Mouse (Mus musculus) adrenal gland, postnatal 25 days (tissue): Measurements from ENCODE around the gene Kcnip2. TPM values are rescaled to one million over a fixed set of nuclear protein-coding genes. Genes with fewer than 3 reads are reported as not detected.
"Not testable (repeated sequence)": the region's sequence is repeated elsewhere in the genome, so short reads cannot be mapped to it uniquely, and the experiment has no call there.

Source experiments
- DNase-seq: peaks from one replicate; pipeline ENCODE4 v3.0.0; 2021; ENCODE audit warnings: mixed read lengths
- total RNA-seq: library from RNA; stranded (reverse); gene quantifications from 2 replicates; pipeline ENCODE4 v1.2.3, GENCODE M21; 2021

Gene Kcnip2
- total RNA-seq, 1 experiment from 2014 or later = 0.27 TPM

DNA sequence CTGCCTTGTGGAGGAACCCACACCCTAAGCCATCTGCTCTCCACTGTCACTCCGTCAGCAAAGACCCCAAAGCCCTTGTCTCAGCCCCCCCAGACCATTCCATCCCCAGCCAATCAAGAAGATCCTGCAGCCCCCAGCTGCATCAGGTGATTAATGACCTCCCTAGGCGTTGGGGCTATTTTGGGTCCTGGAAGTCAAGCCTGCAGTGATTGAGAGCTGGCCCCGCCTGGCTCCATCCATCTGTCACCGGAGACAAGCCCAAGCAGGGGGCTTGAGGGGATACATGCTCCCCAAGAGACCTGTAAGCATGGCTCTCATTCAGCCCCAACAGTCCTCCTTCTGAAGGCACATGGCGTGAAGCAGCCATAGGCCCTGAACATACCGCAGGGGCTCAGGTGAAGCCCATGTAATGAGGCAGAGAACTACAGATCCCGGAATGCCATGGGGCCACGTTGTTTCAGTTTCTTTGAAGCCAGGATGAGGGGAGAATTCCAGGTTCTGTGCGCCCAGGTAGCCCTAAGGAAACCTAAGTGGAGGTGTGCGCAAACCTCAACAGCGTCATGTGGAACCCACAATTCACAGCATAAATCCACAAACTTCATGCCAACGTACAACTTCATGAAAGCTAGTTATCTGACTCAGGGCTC, 4.7 kb downstream of the Kcnip2 start:
- DNase-seq = no peak

DNA sequence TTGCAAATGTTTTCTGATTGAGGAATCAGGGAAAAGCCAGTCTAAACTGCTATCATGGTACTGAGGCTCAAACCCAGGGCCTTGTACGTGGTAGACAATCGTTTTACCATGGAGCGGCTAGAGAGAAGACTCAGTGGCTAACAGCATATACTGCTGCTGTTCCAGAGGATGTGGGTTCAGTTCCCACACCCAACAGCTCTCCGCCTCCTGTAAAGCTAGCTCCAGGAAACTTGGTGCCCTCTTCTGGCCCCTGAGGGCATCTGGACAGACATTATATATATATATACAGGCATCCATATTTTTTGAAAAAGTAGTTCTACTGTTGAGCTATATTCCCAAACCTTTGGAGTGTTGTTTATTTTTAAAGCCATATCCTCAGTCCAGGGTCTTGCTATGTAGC, 8.1 kb downstream of the Kcnip2 start:
- DNase-seq = no peak

DNA sequence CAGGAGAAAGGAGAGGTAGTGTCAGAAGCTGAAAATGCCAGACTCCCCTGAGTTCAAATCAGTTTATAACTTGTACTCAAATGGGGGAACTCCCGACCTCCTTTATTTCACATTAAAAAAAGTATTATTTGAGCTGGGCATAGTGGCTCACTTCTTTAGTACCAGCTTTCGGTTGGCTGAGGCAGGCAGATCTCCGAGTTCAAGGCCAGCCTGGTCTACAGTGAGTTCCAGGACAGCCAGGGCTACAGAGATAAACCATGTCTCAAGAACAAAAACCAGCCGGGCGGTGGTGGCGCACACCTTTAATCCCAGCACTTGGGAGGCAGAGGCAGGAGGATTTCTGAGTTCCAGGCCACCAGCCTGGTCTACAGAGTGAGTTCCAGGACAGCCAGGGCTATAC, 10.0 kb downstream of the Kcnip2 start:
- not testable (repeated sequence) for DNase-seq

DNA sequence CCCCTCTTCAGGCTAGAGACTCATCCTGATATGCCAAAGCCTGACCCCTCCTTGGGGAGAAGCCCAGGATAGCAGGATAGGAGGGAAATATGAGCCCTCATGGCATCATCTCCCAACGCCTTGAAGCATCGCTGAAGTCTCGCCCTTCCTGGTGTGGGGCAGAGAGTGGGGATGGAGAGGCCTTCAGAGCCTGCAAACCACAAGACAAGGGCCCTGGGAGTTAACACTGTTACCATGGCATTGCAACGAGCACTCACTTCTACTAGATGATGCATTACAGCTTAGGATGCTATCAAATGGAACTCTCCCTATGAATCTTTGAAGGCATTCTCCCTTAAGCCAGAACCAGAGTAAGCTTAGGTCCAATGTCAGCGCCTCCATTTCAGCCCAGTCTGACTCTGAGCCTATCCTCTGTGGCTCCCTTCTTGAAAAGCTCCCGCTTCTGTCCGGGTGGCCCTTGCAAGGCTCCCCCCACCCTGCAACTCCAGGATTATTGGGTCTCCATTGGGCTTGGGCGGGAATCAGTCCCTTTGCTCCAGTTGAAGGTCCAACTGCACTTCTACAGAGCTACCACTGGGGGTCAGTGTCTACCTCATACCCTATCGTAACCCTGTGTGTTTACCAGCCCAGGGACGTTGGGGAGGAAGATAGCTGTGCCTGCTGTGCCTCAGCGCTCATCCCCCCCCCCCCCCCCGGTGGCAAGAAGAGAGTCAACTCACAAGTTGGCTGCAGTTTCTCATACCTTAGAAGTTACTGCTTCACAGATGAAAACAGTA, 11.1 kb downstream of the Kcnip2 start:
- DNase-seq = no peak

DNA sequence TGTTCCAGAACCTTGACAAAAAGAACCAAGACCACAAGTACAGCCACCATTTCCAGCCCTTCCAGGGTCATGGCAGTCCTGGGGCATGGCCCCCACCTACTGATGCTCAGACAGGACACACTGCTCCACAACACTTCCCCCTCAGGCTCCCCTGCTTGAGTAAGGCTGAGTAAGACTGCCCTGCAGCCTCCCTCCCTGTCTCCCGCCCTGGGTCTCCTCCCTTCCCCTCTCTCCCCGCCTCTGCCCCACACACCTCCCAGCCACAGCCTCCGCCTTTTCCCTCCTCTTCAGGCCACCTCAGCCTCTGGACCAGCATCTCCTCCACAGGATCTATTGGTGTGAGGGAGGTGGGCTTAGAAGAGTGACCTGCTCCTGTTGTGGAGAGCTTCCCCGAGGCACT, 12.5 kb downstream of the Kcnip2 start:
- DNase-seq = no peak

DNA sequence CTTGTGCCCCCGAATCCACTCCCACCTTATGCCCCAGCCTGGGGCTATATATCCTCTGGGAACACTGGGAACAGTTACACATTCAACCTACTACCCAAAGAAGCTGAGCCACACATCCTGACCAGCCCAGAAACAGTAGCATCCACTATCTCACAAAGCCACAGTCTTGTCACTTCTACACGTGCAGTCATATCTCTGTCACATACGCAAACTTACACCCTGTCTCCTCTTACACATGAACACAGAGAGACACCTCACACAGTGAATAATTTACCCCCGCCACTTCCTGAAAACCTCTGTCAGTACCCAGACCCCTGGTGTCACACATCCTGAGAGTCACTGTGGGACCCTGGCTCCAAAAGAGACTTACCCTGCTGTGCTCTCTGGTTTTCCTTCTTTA, 13.2 kb downstream of the Kcnip2 start:
- no peak for DNase-seq

DNA sequence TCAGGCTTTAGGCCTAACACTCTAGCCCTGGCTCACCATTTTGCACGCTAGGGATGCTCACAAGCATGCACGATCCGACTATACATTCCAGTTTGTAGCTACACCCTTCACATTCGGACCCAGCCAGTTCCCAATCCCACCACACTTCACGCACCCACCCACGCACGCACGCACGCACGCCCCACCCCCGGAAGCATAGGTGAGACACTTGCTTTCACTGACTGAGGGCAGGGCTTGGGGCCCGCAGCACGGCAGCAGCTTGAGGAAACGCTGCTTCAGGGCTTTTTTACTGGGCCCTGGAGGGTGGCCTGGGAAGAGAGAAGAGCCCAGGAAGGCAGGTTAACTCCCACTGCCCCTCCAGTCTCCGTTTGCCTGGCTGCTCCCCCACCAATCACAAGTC, 19.0 kb downstream of the Kcnip2 start:
- no peak for DNase-seq

DNA sequence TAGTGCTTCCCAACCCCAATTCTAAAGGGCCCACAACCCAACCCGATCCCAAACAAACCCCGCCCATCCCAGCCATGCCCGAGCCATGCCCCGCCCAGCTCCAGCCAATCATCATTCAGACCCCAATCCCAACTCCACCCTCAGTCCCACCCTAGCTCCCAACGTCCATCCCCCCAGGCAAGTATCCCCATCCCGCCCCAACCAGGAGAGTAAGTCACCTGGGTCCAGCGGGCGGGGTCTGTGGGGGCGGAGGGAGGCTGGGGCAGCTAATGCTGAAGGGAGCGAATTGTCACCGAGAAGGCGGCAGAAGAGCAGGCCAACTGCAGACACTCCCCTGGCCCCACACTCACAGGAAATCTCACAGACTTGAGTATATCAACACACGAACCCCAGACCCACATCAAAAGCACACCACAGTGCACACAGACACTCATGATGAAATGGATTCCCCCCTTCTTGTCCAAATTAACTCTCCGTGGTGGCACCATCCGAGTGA, 19.8 kb downstream of the Kcnip2 start:
- peak; percentile 20 for DNase-seq

DNA sequence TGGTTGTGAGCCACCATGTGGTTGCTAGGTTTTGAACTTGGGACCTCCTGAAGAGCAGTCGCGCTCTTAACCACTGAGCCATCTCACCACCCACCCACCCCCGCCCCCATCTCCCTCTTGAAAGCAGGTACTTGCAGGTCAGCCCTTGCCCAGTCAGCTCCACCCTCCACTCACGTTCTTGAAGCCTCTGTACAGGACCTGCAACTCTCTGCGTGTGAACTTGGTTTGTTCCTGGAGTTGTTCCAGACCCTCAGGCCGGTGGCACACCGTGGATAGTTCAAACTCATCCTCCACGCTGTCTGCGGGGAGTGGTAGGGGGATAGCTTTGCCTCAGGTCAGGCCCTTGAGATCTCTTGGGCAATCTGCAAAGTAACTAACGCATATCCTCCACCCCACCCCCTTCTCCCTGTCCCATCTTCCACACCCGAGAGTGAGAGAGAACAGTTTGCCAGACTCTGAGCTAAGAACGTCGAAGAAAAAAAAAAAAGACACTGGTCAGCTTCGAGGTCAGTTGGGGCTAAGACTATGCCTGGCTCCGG, 20.4 kb downstream of the Kcnip2 start:
- DNase-seq = no peak

DNA sequence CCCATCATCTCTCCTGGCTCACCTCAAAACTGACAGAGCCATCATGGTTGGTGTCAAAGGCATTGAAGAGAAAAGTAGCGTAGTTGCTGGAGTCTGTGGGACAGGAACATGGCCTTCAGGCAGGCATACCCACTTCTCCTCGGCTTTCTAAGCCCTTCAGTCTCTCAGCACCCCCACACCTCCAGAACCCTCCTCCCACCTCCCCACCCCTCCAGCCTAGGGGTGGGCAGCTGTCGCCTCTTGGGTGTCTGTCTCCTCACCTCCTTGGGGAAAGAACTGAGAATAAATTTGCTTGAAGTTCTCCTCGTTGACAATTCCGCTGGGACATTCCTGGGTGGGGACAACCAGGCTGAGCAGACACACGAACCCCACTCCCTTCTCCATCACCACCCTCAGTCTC, 21.1 kb downstream of the Kcnip2 start:
- DNase-seq = no peak

DNA sequence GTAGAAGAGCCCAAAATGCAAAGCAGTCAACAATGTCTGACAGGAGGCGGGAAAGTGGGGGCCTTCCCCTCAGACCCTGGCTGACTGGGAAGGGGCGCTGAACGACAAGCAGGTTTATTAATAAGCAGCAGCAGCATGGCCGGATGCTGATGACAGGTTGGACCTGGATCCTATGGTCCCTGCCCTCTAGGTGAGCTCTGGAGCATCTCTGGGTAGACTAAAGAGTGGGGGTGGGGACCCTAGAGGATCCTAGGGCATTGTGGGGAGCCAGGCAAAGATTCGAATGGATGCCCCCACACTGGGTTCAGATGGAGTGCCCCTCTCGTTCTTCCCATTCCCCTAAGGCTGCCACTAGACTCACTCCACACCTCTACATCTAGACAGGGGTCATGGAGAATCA, 23.5 kb downstream of the Kcnip2 start:
- DNase-seq = no peak

DNA sequence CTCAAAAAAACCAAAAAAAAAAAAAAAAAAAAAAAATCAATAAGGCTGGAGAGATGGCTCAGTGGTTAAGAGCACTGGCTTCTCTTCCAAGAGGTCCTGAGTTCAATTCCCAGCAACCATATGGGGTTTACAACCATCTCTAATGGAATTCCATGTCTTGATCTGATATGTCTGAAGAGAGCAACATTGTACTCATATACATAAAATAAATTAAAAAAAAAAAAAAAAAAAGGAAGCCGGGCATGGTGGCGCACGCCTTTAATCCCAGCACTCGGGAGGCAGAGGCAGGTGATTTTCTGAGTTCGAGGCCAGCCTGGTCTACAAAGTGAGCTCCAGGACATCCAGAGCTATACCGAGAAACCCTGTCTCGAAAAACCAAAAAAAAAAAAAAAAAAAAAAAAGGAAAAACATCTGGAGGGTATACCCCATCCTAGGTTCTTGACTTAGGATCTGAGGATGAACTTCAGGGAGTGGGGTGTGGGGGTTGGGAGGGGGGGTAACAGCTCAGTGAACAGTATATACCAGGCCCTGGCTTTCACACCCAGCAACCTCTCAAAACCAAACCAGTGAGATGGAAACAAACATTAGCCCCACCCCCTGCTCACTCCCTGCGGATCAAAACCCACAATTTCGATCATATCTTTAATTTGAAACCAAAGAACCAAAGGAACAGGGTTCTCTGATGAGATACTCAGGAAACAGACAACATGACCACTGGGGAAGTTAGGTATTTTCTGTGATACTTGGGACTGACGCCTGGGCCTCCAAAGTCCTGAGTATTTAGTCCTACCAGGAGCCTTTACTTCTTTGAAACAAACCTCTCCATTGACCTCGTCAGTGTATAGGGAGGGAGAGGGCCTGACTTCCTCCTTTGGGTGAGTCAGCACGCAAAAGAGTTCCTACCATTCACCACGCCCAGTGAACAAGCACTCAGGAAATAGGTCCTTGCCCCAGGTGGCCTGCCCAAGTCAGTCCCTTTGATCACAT, 25.7 kb downstream of the Kcnip2 start:
- no peak for DNase-seq

DNA sequence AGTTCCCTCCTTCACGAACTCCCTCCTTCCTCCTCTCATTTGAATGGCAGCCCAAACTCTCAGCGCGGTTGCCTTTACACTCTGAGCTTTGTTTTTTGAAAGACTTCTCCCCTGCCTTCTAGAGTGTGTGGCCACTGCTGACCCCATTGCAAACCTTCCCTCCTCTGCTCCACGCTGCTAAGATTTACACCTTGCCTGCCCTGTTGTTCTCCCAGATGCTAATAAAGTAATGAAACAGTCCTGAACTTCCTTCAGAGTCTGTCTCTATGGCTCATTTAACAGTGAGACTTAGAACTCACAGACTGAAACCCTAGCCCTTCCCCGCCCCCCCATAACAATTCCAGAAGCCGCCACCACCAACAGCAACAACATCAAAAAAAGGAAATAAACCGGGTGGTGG, 26.5 kb downstream of the Kcnip2 start:
- no peak for DNase-seq

DNA sequence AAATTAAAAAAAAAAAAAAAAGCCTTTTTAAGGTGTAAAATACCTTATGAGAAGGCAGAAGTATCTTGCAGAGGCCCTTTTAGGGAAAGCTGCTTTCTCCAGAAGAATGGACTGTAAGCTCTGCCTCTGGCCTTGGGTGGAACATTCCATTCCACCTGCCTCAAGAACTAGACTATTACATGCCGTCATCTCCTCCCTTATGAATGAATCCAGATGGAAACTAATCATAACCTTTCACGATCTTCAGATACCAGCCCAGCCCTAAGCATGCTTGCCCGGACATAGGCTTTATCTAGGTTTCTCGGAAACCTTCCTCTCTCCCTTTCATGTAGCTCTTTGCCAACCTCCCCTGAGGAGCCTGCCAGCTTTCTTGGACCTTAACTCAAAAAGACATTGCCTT, 27.5 kb downstream of the Kcnip2 start:
- no peak for DNase-seq

DNA sequence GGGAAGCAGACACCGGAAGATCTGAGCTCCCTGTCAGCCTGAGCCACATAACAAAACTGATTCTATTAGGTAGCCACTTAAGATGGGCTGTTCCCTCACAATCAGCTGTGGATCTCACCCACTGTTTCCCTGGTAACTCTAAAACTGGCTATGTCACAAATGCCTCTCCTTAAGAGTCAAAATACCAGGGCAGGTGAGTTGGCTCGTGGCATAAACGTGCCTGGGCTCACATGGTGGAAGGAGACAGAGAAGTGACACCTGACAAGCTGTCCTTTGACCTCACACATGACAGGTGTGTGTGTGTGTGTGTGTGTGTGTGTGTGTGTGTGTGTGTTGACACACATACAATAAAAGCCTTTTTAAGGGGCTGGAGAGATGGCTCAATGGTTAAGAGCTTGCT, 28.4 kb downstream of the Kcnip2 start:
- DNase-seq = no peak

DNA sequence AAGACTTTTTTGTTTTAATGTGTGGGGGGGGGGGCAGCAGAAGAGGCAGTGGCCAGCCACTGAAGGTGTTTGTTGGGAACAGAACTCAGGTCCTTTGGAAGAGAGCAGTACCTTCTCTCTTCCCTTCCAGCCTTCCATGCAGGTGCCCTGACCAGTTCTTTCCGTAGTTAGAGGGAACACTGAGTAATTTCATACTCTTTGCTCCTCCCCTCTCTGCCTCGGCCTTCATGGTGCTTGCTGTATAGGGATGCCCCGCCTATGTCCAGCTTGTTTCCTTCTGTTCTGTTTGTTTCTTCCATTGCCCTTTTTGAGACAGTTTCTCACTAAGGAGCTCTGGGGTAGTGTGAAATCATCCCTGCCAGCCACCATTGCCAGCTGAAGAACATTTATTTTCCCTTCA, 30.4 kb downstream of the Kcnip2 start:
- no peak for DNase-seq

DNA sequence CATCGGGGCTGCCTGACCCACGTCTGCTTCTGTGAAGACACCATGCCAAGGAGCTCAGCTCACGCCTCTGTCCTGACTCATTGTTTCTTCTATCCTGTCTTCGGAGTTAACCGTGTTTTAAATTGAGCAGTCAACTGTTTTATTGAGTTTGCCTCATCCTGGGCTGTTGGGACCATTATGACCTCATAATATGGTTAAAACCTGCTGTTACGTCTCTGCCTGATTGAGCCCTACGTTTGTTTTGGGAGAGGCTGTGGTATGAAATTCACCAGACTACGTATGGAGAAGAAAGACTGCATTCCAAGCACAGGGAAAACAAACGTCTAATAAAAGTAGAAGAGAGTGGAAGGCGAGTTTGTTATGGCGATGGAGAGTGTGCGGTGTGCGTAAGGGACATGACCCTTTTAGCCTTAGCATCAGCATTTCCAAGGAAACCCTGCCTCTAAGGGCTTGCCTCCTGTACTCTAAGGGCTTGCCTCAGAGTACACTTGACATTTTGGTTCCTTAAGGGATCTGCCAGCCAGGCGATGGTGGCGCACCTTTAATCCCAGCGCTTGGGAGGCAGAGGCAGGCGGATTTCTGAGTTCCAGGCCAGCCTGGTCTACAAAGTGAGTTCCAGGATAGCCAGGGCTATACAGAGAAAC, 31.8 kb downstream of the Kcnip2 start:
- no peak for DNase-seq

DNA sequence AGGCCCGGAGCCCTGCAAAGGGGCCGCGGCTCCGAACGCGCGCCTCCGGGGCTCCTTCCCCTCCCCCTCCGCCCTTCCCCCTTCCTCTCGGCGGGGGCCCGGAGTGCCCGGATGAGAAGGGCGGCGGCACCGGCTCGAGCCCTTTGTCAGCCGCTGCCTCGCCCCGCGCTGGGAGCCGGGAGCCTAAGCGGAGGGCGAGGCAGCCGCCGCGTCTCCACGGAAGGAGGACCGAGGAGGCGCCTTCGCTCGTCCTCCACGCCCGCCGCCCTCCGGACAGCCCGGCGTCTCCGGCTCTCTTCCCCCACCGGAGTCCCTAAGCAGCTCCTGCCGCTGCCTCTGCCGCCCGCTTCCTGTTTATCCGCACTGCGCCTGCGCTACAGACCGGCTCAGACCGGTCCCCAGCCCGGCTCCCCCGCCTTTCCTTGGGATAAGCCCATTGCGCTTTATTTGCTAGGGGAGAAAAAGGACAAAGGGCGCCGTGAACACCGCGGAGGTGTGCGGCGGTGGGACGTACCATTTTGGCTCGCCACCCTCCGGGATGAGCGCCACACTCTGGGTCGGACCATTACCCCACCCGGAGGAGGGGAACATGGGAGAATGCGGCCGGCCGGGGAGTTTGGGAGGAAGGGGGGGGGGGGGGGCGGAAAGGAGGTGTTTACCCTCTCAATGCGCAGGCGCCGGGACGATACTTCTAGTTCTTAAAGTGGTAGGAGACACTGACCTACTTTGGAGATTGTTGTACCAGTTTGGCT, 32.5 kb downstream of the Kcnip2 start, which contains the start of gene Mgea5:
Gene Mgea5, minus strand, starts transcription at position 657 of the 752 bp plus-strand sequence.
- peak; percentile 97 for DNase-seq

DNA sequence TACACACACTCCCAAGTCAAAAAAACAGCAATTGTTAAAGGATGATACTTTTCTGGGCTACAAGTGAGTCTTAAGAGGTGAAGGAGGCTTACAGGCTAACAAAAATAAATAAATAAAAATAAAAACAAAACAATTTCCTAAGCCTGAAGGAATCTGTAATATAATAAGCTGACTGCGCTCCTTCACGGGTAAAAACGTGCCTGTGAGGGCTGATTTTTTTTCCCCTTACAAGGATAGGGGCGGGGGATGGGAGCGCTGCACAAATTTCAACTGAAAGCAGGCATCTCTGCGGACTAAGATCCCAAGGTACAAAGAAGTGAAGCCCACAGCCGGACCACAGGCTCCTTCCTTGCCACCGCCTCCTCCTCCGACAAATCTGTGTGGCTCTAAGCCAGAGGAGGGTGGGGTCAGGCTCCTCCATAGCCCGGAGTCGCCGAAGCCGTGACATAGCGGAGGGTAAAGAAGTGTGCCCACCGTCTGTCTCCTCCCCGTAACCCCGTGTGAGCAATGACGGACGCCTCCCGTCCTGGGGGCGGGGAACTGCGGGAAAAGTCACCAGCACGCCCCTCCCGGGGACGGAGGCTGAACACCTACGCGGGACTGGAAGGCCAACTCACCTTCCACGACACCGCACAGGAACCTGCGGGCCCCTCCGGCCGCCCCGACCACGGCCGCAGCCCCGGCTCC, 33.4 kb downstream of the Kcnip2 start:
- peak; percentile 75 for DNase-seq

DNA sequence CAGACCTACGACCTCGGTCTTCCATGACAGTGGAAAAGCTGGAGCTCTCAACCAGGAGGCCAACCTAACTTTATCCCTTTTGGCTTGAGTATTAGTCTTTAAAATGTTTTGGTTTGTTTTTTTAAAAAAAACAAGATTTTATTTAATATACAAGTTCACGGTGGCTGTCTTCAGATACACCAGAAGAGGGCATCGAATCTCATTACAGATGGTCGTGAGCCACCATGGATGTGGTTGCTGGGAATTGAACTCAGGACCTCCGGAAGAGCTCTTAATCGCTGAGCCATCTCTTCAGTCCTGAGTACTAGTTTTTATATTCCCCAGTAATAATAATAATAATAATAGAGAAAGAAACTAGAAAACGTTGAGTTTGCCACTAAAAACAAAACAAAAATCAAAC, 34.2 kb downstream of the Kcnip2 start:
- no peak for DNase-seq
